Mouse (Mus musculus): Measurements from ENCODE around the gene Zbtb5.

- TF ChIP-seq CTCF (conservative IDR thresholded peaks at IDR 0.05; ENCODE audit: low read length) (no peak), POU5F1 (IDR thresholded peaks at IDR 0.05; ENCODE audit: borderline replicate concordance, low read length) (no peak)
Observed at GRCm38 (mm10) chr4:44983131-44983740, 29.0 kb downstream of the Zbtb5 start.
